Mouse (Mus musculus) left cerebral cortex, adult 8-10 months (tissue): ENCODE measurements around the gene Pum1. TPM values are rescaled to one million over a fixed set of nuclear protein-coding genes. Genes with fewer than 3 reads are reported as not detected.

Experiments
- DNase-seq, 2 experiments: peaks; one replicate each; pipeline ENCODE4 v3.0.0; 2022; ENCODE audit warnings: low spot score in 2 of 2
- total RNA-seq, 4 experiments: library from RNA; stranded (reverse); gene quantifications; 2 replicates each; pipeline ENCODE4 v1.2.4; 2022

Gene Pum1
- total RNA-seq, 4 experiments from 2014 or later, result 101 to 116 (median 106) TPM

GRCm38 (mm10) chr4:130790180-130790579 is 127.1 kb downstream of the Pum1 start:
- DNase-seq, result peak; percentile 52 to 89

DNA sequence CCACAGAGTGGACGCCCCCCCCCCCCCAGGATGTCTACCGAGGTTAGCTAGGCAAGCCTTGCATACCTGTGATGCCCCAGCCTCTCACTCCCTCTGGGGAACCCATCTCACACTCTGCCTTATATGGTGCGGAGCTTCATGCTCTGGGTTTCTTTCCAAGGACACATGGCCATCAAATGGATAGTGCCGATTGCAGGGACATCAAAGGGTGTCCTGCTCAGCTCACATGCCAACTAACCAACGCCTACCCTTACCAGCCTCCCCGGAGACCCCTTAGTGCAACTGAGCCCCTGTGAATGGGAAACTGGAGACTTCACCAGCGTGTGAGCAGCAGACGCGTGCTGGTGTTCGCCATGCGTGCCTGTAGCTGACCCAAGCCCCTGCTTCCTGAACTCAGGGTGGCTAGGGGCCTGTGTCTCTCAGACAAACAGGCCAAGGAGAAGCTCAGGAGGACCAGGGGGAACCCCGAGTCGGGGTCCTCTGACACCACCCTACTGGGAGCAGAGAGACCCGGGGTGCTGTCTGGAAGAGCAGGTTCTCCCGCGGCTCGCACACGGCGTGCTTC is 128.8 kb downstream of the Pum1 start:
- no peak for DNase-seq

DNA sequence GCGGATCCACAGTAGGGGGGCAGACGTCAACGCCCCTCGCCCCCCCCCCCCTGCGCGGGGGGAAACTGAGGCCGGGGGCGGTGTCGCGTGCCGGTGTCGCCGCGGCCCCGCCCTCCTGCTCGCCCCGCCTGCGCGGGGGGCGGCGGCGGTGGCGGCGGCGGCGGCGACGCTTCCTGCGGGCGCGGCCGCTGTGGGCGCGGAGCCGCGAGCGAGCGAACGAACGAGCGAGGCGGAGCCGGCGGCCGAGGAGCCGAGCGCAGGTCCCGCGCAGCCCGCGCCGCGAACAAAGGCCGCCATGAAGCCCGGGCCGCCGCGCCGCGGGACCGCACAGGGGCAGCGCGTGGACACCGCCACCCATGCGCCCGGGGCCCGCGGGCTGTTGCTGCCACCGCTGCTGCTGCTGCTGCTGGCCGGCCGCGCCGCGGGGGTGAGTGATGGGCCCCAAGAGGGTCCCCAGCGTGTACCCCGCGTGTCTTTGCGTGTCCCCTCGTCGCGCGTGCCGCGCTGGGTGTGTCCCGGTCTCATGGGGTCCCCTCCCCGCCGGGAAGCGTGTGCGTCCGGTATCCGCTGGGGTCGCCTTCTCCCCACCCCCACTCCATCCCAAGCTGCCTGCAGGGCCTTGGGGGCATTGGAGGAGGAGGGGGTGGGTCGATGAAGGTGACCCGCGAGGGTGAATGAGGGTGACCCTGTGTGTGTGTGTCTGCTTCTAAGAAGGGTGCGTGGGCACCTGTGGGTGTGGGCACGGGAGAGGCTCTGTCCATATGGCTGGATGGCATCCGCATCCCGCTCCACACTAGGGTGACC is 129.5 kb downstream of the Pum1 start, which contains the start of gene Sdc3:
TSS of gene Sdc3 (plus strand) at position 162 of the 804 bp plus-strand sequence.
- peak in 1 of 2 experiments; percentile 56 for DNase-seq

DNA sequence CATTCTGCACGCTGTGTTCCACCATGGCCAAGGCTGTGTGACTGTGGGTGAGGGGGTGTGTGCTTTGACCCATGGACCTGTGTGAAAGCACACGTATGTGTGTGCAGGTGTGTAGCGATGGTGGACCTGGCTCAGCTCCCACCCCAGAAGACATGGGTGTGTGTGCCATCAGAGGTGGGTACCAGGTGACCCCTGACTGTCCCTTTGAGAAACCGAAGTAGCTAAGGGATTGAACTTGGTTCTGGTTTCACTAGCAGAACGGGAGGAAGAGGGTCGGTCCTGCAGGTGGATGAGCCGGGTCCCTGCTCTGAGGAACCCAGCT is 130.0 kb downstream of the Pum1 start:
- DNase-seq, result no peak

DNA sequence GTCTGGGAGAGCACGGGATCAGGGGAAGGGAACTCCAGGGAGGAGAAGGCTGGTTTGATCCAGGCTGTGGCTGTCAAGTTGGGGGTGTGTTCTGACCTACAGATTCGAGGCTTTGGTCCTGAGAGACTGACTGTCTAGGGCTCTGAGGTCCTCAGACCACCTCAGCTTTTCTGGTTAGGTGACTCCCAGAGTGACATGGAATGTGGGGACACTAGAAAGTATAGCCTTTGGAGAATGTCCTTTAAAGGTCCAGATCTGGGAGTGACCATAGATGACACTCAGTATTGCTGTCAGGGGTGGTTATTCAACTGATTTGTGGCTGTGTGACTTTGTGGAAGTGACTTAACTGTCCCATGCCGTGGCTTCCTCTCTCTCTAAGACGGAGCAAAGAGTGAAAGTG is 131.7 kb downstream of the Pum1 start:
- DNase-seq, result no peak

GRCm38 (mm10) chr4:130795970-130796369 is 132.8 kb downstream of the Pum1 start:
- no peak for DNase-seq

DNA sequence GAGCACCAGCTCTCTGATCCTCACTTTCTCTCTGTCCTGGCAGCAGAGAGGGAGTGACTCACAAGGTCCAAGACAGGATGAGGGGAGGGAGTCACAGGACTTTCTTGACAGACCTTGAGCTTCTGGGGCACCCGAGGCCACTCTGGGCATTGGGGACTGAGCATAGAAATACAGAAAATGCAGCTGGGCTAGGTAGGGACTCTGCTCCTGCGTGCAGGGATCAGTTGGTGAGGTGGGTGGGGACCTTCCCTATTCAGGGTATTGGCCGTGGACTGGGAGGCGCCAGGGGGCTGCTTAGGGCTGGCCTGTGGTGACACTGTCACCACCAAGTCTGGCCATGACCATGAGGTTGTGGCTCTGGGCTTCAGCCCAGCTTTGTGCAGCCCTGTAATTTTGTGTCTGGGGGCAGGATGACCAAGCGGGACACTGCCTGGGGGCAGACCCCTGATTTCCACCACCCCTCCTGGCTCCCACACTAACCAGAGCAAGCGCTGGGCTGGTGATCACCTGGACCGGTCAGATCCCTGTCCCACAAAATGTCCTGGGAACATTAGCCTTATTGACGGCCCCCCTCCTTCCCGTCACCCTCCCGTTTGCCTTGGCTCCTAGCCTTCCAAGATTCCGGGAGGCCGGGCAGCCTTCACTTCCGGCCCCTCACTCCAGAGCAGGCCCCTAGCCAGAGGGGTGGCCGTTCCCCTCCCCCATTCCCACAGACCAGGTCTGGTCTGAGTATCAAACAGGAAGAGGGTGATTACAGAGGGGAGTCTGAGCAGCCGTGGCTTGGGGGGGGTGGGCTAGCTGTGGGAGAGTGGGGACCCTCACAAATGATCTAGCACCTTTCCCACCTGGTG is 134.3 kb downstream of the Pum1 start:
- DNase-seq, result no peak

DNA sequence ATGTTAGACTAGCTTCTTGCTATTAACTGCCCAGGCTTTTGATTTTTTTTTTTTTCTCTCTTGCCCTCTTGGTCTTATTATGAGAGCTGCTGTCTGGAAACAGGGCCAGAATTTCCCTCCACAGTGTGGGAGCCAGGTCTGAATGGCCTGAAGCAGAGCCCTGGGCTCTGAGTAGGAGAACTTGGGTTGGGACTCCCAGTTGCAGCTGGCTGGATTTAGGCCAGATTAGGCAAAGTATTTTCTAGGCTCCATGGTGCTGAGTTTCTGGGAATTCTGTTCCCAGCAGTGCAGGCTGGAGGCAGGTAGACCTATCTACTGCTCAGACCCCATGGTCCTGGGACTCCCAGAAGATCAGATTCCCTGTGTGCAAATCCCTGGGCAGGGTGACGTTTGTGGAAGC is 135.3 kb downstream of the Pum1 start:
- no peak for DNase-seq

DNA sequence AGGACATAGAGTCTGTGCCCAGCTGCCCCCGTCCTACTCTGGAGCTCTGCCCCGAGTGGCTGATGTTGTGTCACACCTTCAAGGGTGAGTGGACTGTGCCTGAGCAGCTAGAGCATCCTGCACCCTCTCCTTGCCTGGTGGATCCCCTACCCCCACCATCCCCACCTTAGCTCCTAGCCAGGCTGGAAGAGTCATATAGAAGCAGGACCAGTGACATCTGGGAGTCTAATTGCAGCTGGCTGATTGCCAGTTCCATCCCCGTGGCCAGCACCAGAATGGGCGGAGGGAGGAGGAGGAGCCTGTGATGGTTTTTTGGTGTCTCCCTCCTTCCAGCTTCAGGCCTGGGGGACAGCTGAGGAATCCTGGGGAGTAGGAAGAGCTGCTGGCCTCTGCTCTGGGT is 136.0 kb downstream of the Pum1 start:
- no peak for DNase-seq

DNA sequence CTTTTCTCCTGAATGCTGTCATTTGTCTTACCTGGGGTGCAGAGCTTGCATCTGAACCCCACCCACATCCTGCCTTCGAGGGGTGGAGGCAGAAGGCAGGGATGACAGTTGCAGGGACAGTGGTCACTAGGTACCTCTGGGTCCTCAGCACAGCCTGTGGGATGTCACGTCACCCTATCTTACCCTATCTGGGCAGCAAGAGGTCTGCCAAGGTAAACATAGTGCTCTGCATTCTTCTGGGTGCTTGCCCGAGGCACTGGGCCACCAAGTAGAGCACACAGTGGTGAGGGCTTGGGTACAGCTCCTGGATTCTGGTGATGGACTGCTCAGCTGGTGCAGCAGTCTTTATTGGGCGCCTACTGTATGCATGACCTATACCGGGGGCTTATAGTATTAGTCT is 136.5 kb downstream of the Pum1 start:
- DNase-seq, result no peak

- no peak for DNase-seq
Measured at GRCm38 (mm10) chr4:130800147-130800546, 137.0 kb downstream of the Pum1 start.

- DNase-seq, result no peak
Measured at GRCm38 (mm10) chr4:130801198-130801597, 138.1 kb downstream of the Pum1 start.

DNA sequence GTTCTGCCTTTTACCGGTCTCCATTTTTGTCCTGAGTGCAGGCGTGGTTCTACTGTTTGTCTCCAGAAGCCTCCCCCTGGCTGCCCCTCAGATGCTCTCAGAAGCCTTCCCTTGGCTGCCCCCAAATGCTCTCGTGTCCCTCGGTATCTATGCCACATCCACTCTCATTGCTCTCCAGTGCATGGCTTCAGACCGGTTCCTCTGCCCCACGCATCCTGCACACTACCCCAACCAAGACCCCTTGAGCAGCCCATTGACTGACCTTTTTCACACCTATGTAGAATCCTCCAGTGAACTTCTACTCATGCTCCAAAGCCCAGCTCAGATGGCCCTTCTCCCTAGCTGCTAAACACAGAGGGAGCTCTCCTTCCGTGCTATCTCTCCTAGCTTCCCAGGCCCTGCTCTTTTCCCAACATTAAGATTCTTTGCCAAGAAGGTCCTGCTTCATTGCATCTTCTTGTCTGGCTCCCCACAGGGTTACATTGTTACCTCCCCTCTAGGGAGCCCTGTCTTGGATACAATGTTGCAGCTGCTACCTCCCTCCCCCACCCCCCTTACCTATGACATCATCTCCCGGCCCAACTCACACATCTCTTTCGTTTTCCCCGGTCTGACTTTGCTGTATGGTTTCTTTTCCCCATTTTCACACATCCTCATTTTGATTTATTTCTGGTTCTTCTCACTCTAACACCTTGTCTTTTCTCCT is 138.7 kb downstream of the Pum1 start:
- DNase-seq, result no peak

- DNase-seq, result no peak
Measured at GRCm38 (mm10) chr4:130803591-130803990, 140.5 kb downstream of the Pum1 start.

- DNase-seq, result no peak
Measured at GRCm38 (mm10) chr4:130804292-130804691, 141.2 kb downstream of the Pum1 start.

DNA sequence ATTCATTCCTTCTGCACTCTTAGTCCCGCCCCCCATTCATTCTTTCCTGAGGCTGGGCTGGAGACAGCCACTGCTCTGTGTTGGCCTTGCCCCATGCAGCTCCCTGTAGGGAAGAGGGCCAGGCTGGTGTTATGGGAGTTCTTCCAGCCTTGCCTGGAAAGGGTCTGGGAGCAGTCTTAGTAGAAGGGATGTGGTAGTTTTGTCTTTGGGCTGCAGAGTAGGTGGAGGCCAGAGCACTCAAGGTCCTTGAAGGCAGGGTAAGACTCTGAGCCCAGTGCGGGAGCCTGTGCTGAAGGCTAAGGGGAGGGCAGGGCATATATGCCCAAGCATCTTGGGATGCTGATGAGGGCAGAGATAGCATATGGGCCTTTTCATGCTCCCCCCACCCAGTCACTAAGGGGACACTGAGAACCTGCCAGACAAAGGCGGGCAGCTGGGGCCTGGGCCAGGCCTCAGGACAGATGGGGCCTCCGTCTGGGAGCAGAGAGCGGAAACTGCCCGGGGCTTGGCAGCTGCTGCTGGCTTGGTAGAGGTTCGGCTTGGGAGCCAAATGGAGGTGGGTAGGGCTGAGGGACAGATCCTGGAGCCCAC is 141.7 kb downstream of the Pum1 start:
- peak in 1 of 2 experiments; percentile 74 for DNase-seq

DNA sequence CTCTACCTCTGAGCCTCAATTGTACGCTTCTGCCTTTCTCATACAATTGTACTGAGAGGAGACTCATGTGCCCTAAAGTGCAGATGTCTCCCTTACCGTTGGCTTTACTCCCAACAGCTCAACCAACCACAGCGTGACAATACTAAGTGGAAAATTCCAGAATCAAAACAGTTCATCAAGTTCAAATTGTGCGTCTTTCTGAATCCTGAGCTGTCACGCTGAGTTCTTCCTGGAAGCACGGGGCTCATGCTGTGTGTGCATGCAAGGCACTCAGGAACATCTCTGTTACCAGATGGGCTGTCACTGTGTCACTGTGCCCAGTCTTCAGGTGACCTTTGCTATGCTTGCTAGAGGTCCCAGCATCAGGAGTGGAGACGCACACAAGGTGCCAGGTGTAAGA is 142.6 kb downstream of the Pum1 start:
- no peak for DNase-seq

GRCm38 (mm10) chr4:130806746-130807145 is 143.6 kb downstream of the Pum1 start:
- DNase-seq, result no peak

DNA sequence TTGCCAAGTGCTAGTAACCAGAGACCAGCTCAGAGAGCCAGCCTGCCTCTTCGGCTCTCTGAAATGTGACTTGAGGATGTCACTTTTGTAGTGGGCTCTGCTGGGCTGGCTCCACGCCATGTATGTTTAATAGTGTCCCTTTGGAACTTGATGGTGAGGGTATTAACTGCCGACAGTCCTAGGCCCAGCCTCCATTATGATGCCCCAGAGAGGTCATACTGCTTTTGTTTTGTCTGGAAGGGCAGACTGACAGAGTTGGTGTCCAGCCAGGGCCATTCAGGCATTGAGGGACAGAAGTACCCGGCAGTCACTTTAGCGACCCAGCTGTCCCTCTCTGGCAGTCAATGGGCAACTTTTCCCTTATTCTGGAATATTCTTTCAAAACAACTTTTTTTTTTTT is 146.7 kb downstream of the Pum1 start:
- DNase-seq, result no peak

- no peak for DNase-seq
Measured at GRCm38 (mm10) chr4:130810845-130811244, 147.7 kb downstream of the Pum1 start.

GRCm38 (mm10) chr4:130811385-130811784 is 148.3 kb downstream of the Pum1 start:
- DNase-seq, result no peak
